Mouse (Mus musculus) activated CD4-positive, CD25-positive, alpha-beta regulatory T cell, adult 4 months (primary cell): ENCODE measurements at regions not wholly inside any gene's neighbourhood (a gene's known extent, or its start where the extent isn't known, plus 50 kb on each side); places are given as distances from the start of the nearest gene placed in this dataset.

Source experiments
- ATAC-seq: one replicate; pipeline ENCODE4 v1.8.0; 2017

DNA sequence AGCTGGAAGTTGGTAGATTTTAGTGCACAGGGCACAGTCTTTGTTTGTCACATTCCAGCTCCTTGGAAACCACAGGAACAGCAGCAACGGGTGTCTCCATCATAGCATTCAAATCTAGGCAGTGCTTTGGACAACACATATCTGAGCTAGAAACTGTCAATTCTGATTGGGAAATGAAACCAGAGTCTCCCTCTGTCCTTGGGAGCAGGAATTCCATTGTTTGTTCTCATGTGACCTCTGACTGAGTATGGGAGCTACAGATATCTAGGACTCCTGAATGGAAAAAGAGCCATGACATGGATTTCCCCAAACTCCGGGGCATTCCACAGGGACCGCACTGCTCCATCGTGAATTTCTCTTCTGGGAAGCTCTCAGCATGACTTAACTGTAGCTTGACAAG lies 205.5 kb upstream of the Rasgrp1 start:
- ATAC-seq, result no peak

- no peak for ATAC-seq
Observed at GRCm38 (mm10) chr2:117556301-117556700, 213.5 kb upstream of the Rasgrp1 start.

GRCm38 (mm10) chr2:117570987-117571386 lies 228.2 kb upstream of the Rasgrp1 start:
- ATAC-seq, result no peak

DNA sequence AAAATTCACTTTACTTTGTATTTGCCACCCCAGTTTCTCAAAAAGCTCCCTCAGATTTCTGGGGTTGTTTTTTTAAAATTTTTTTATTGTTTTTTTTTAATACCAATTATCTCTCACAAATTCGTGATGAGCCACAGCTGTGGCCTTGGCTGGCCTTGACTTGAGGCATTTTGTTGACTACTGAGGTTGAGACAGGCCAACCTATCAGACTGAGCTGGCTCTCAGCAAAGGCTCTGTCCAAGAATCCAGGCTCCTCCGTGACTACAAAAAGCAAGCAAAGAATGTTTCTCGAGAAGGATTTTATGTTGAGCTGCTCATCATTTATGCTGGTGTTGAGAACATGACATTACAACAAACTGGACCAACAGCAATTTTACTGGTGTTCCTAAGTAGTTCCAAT lies 244.6 kb upstream of the Rasgrp1 start:
- no peak for ATAC-seq

DNA sequence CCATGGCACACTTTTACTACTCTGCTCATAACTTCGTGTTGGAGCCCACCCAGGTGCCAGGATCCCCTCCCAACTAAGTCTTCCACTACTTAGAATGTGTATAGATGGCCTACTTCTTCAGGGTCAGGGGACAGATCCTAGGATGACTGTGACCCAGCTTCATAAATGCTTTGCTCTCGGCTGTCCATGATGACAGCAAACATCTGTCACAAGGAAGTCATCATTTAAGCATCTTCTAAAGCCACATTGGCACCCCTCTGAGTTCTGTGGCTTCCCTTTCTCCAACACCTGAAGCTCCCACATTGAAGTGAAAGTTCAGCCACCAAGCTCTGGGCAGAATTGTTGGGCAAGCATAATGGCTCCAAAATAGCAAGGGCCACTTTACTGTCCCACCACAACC lies 252.2 kb upstream of the Rasgrp1 start:
- ATAC-seq, result no peak

DNA sequence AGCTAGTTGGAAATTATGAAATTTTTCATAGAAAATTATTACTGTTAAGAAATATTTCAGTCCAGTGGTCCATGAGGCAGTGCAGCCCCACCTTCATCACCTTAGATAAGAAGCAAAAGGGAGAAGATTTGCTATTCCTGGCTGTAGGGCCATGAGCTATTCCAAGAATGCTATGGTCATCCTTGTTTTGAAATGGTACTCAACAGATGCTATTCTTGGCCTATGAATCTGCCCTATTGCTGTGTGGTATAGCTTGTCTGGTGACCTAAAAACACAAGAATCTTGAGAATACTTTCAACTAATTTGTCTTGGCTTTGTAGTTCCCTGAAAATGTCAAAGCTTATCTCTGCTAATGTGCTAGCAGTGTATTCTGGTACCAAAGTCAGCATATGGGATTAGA lies 254.8 kb upstream of the Rasgrp1 start:
- no peak for ATAC-seq

- no peak for ATAC-seq
Observed at GRCm38 (mm10) chr2:117614772-117615171, 272.0 kb upstream of the Rasgrp1 start.

- ATAC-seq, result no peak
Observed at GRCm38 (mm10) chr2:117618063-117618462, 275.3 kb upstream of the Rasgrp1 start.

GRCm38 (mm10) chr2:117623955-117624354 lies 281.2 kb upstream of the Rasgrp1 start:
- ATAC-seq, result peak; percentile 36

DNA sequence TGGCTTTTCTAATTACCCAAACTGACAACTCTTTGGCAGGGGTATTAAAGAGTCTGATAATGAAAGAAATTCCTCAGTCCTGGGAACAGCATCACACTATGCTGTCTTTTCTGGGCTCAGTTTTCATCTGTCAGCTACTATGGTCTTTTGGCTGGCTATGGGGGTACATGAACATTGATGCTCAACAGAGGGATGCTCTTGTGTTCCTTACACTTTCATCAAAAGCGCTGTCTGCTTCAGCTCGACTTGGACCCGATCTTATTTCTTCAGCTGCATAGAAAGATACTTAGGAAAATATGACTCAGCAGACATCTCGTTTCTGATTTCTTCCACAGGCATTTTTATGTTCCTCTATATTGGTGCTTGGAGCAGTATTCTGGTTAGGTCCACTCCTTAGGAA lies 292.1 kb upstream of the Rasgrp1 start:
- ATAC-seq, result no peak

- no peak for ATAC-seq
Observed at GRCm38 (mm10) chr2:117637397-117637796, 294.6 kb upstream of the Rasgrp1 start.

DNA sequence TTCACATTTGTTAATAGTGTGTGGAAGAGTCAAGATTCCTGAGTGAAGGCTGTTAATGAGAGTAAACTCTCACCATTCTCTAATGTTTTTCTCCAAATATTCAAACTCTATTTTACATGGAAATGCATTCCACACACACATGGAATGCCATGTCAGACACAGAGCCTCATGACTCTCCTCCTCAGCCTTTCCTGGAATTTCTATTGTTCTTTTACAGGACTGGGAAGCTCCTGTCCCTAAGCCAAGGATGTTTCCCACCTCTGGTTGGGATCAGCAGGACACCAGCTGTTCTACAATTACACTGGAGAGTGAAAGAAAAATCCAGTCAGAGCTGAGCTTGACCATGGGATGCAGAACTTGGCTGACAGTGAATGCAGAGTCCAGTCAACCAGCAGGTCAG lies 309.3 kb upstream of the Rasgrp1 start:
- no peak for ATAC-seq

GRCm38 (mm10) chr2:117652647-117653046 lies 309.8 kb upstream of the Rasgrp1 start:
- ATAC-seq, result no peak

DNA sequence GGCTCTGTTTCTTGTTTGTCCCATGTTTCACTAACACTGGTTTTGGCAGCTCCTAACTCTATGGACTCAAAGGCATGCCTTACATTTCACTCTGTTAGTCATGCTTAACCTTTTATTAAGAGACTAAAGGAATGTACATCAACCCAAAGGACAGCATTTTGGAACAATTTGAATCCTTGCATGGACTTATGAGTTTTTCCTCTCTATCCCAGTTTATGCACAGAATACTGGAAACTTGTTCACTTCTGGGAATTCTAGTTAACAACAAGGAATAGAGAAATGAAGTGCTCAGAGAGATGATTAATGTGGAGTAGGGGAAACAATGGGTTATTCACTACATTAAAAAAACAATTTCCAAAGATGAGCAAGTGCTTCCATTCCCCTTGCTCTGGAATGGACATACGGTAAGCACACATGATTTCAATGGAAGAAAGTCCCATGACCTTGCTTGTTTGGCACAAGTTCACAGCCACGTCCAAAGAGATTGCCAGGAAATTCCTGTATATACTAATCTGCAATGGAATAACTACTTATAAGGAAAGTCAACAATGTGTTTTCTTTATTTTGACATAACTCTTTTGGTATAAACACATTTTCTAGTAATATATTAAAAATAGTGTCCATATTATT lies 313.9 kb upstream of the Rasgrp1 start:
- ATAC-seq, result no peak

GRCm38 (mm10) chr2:117660217-117660924 lies 317.6 kb upstream of the Rasgrp1 start:
- no peak for ATAC-seq

- ATAC-seq, result no peak
Observed at GRCm38 (mm10) chr2:117662653-117663052, 319.9 kb upstream of the Rasgrp1 start.

GRCm38 (mm10) chr2:117666528-117666927 lies 323.7 kb upstream of the Rasgrp1 start:
- no peak for ATAC-seq

DNA sequence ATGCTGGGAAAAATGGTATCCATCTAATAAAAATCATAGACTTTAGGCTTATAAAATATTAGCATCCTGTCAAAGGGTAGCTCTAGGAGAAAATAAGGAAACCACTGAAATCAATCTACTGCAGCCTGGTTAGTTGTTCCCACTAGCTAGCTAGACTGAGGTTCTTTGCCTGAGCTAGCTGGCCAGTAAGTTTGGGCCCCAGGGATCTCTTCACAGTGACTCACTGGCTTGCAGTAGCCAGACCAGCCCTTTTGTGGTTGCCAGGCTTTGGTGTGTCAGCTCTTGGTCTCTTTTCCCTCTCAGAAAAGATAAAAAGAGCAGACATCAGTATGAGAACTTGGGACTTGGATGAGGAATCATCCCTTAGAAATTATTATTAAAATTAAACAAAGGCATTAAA lies 325.3 kb upstream of the Rasgrp1 start:
- ATAC-seq, result no peak

DNA sequence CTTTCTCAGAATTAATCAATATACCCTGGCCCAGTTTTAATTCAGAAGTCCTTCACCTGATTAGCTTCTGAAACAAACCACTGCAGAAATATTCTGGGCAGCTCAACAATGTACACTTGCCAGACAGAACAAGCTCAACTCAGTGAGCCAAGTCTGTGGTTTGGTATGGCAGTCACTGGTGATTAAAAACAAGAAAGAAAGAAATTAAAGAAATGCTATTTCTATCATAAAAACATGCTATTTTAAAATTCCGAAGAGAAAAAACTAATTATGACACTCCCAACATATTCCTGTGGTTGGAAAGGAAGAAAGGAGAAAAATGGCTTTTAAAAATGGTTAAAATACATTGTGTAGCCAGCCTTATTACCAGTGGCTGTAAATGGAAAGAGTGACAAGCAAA lies 332.1 kb upstream of the Rasgrp1 start:
- ATAC-seq, result no peak

GRCm38 (mm10) chr2:117678650-117679049 lies 335.8 kb upstream of the Rasgrp1 start:
- ATAC-seq, result no peak

DNA sequence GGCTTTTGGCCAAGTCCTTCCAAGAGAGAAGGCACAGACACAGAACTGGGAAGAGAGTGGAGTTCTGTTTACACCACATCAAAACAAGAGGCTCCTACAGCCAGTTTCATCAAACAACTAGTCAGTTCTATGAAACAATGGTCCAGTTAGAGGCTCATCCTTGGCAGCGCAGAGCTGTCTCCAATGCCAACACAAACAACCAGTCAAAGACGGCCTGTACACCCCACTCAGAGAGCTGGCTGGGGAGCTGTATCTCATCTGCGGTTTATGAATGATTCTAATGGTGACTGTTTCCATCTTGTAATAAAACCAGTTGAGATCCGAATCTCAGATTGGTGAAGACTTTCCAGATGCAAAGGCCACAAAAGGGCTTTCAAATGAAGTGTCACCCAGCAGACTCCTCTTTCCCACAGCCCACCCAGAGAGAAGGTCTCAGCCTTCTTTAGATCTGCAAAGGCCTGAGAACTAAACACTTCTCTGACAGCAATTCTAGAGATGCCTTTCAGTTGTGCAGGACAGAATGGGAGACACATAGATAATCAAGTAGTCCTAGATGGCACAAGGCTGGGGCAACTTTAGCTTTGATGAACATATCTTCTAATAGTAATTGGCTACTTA lies 343.1 kb upstream of the Rasgrp1 start:
- no peak for ATAC-seq

- no peak for ATAC-seq
Observed at GRCm38 (mm10) chr2:117693537-117693936, 350.7 kb upstream of the Rasgrp1 start.

- no peak for ATAC-seq
Observed at GRCm38 (mm10) chr2:117710173-117710813, 367.5 kb upstream of the Rasgrp1 start.

GRCm38 (mm10) chr2:117724066-117724465 lies 381.3 kb upstream of the Rasgrp1 start:
- no peak for ATAC-seq
